Mouse (Mus musculus) hindbrain, embryonic 10.5 days (tissue): Measurements from ENCODE around the gene Strbp. TPM values are rescaled to one million over a fixed set of nuclear protein-coding genes. Genes with fewer than 3 reads are reported as not detected.

Experiments used
- DNase-seq: peaks from one replicate; pipeline ENCODE4 v3.0.0-alpha.2; 2017; ENCODE audit warnings: low spot score
- H3K27ac ChIP-seq: fragments of 300-500 bp; sonication (generic); 2 replicates; pipeline ENCODE4 v1.5.1; 2016; ENCODE audit warnings: mild to moderate bottlenecking, moderate library complexity
- H3K27me3 ChIP-seq: fragments of 300-500 bp; sonication (generic); 2 replicates; pipeline ENCODE4 v1.6.1; 2016; ENCODE audit warnings: mild to moderate bottlenecking; ENCODE audit not compliant: poor library complexity, insufficient read depth, severe bottlenecking
- H3K36me3 ChIP-seq: fragments of 300-500 bp; sonication (generic); 2 replicates; pipeline ENCODE4 v1.6.1; 2016; ENCODE audit warnings: mild to moderate bottlenecking, moderate library complexity
- H3K4me1 ChIP-seq: fragments of 300-500 bp; sonication (generic); replicated peaks from 2 replicates; pipeline ENCODE4 v1.6.1; 2016; ENCODE audit warnings: mild to moderate bottlenecking
- H3K4me3 ChIP-seq: fragments of 300-500 bp; sonication (generic); 2 replicates; pipeline ENCODE4 v1.5.1; 2016; ENCODE audit warnings: mild to moderate bottlenecking, moderate library complexity
- H3K9me3 ChIP-seq: fragments of 300-500 bp; sonication (generic); 2 replicates; pipeline ENCODE4 v1.6.1; 2016; ENCODE audit warnings: mild to moderate bottlenecking, moderate library complexity
- WGBS: fragments of 180-500 bp; shearing (Covaris S2); methylation state at CpG from one replicate; pipeline ENCODE4 v1.1.7; 2016; 5-methylcytosine and 5-hydroxymethylcytosine counted together
- polyA plus RNA-seq: library from polyadenylated mRNA; unstranded; fragments of >200 nt; fragmentation: Nextera tagmentation; extraction: Ambion mirVana; gene quantifications from 2 replicates; pipeline ENCODE4 v1.2.1, GENCODE M21; 2016

Strbp gene
- polyA plus RNA-seq, 1 experiment from 2014 or later, result 54.9 TPM

DNA sequence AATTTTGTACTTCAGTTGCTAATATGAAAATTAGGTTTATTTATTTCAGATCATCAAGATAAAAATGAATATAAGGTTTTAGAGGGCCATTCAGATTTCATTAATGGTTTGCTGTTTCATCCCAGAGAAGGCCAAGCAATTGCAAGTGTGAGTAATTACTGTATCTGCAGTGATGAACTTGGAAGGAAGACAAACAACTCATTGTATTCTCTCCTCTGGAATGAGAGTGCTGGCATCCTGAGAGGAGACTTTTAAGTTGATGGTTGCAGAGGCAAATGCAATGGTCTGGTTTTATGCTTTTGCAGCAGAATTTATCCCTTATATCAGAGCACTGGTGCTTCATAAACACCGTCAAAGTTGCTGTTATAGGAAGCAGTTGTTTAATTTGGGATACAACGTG lies 214.7 kb downstream of the Strbp start:
- H3K9me3 ChIP-seq, result no peaks in the 10 kb centered on the region
- H3K27ac ChIP-seq, result no peak overlapping the region
- H3K4me3 ChIP-seq, result no peak overlapping the region
- DNase-seq, result no peak
- H3K4me1 ChIP-seq, result no peaks in the 10 kb centered on the region
- peaks cover 95% of the 10 kb centered on the region for H3K36me3 ChIP-seq
- 98% methylated on average over 2 of the region's 2 CpGs for WGBS
- no peaks in the 10 kb centered on the region for H3K27me3 ChIP-seq

DNA sequence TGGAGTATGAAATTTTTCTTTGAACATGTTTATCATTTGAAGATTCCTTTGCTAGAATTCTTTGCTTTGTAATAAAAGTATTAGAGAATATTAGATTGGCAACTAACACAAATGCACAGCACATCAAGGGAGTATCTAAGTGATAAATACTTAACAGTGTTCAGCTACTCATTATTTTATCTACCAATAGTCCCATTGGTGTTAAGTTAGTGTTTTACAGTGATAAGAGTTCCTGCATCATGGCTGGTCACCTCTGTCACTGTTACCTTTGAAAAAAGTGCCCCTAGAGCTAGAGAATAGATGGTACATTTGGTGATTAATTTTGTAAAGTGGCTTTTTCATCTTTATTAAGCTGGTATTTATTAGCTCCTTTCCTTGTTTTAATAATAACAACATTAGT lies 217.3 kb downstream of the Strbp start:
- Histone ChIP-seq H3K4me3 (no peak overlapping the region), H3K27me3 (no peaks in the 10 kb centered on the region), H3K4me1 (no peaks in the 10 kb centered on the region), H3K9me3 (no peaks in the 10 kb centered on the region), H3K27ac (no peak overlapping the region), H3K36me3 (peaks cover 92% of the 10 kb centered on the region)
- DNase-seq, result no peak

DNA sequence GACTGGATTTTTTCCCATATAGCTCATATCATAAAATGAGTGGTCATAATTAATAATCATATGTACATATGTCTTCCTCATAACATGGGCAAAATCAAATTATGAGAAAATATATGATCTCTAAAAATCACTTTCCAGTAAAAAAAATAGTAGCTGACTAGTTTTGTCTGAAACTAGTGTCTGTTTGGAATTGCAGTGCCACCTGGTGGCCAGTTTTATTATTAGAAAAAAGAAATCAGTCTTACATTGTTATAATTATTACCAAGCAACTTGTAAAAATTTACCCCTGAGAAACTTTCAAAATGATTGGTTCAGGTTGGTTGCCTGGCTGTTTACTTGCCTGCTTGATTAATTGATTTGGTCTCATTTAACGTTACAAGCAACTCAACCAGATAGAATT lies 218.3 kb downstream of the Strbp start:
- H3K4me1 ChIP-seq, result no peaks in the 10 kb centered on the region

DNA sequence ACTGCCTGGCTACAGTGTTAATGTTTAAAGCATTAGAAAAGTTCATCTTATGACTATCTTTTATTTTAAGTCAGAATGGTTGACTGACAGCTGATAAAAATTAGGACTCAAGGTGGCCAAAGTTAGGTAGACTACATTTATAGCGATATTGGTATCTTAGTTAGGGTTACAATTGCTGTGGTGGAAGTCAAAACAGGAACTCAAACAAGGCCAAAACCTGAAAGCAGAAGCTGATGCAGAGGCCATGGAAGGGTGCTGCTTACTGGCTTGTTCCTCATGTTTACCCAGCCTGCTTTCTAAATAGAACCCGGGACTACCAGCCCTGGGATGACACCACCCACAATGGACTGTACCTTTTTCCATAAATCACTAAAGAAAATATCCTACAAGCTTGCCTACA lies 219.5 kb downstream of the Strbp start:
- WGBS, result 93% methylated on average over 2 of the region's 2 CpGs
- H3K4me1 ChIP-seq, result no peaks in the 10 kb centered on the region
- no peak for DNase-seq
- H3K4me3 ChIP-seq, result no peak overlapping the region
- no peaks in the 10 kb centered on the region for H3K27me3 ChIP-seq
- H3K27ac ChIP-seq, result no peak overlapping the region
- no peaks in the 10 kb centered on the region for H3K9me3 ChIP-seq
- peaks cover 85% of the 10 kb centered on the region for H3K36me3 ChIP-seq

More for the DNA sequence above, 218.3 kb downstream of the Strbp start:
- Histone ChIP-seq H3K4me3 (no peak overlapping the region), H3K36me3 (peaks cover 88% of the 10 kb centered on the region), H3K27ac (no peak overlapping the region), H3K9me3 (no peaks in the 10 kb centered on the region), H3K27me3 (no peaks in the 10 kb centered on the region)
- DNase-seq, result no peak
- WGBS, result 87% methylated on average over 1 of the region's 1 CpGs

DNA sequence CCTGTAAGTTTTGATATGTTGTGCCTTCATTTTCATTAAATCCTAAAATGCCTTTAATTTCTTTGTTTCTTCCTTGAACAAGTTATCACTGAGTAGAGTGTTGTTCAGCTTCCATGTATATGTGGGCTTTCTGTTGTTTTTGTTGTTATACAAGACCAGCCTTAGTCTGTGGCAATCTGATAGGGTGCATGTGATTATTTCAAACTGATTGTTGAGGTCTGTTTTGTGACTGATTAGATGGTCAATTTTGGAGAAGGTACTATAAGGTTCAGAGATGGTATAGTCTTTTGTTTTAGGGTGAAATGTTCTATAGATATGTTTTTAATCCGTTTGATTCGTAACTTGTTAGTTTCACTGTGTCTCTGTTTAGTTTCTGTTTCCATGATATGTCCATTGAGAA lies 223.6 kb downstream of the Strbp start:
- peaks cover 89% of the 10 kb centered on the region for H3K36me3 ChIP-seq

DNA sequence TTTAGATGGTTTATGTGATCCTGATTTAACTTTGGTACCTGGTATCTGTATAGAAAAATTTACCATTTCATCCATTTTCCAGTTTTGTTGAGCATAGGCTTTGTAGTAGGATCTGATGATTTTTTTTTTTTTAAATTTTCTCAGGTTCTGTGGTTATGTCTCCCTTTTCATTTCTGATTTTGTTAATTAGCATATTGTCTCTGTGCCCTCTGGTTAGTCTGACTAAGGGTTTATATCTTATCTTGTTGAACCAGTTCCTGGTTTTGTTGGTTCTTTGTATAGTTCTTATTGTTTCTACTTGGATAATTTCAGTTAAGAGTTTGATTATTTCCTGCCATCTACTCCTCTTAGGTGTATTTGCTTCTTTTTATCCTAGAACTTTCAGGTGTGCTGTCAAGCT lies 224.1 kb downstream of the Strbp start:
- Histone ChIP-seq H3K4me3 (no peak overlapping the region), H3K9me3 (no peaks in the 10 kb centered on the region), H3K27ac (no peak overlapping the region), H3K4me1 (no peaks in the 10 kb centered on the region), H3K27me3 (no peaks in the 10 kb centered on the region), H3K36me3 (peaks cover 88% of the 10 kb centered on the region)
- DNase-seq, result no peak

More for the DNA sequence above, 223.6 kb downstream of the Strbp start:
- H3K9me3 ChIP-seq, result no peaks in the 10 kb centered on the region
- WGBS, result 96% methylated on average over 2 of the region's 2 CpGs
- no peaks in the 10 kb centered on the region for H3K4me1 ChIP-seq
- no peak overlapping the region for H3K4me3 ChIP-seq
- no peak for DNase-seq
- H3K27me3 ChIP-seq, result no peaks in the 10 kb centered on the region
- H3K27ac ChIP-seq, result no peak overlapping the region

DNA sequence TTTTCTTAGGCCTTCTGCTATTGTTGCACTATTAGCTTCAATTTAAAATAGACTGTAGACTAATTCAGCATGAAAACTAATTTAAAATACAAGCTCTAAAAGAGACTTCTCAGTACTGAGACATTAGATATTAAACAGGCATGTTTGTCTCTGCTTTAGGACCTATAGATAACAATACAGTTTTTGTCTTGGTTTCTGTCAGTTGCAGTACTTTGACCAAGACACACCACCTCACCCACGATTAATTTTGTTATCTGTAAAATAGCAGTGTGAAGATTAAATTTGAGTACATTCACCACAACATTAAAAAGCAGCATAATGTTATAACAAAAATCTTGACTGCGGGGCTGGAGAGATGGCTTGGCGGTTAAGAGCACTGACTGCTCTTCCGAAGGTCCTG lies 237.4 kb downstream of the Strbp start:
- Histone ChIP-seq H3K36me3 (peaks cover 33% of the 10 kb centered on the region), H3K27me3 (no peaks in the 10 kb centered on the region), H3K9me3 (no peaks in the 10 kb centered on the region), H3K27ac (no peak overlapping the region), H3K4me1 (no peaks in the 10 kb centered on the region), H3K4me3 (no peak overlapping the region)
- DNase-seq, result no peak
- WGBS, result 95% methylated on average over 4 of the region's 4 CpGs

DNA sequence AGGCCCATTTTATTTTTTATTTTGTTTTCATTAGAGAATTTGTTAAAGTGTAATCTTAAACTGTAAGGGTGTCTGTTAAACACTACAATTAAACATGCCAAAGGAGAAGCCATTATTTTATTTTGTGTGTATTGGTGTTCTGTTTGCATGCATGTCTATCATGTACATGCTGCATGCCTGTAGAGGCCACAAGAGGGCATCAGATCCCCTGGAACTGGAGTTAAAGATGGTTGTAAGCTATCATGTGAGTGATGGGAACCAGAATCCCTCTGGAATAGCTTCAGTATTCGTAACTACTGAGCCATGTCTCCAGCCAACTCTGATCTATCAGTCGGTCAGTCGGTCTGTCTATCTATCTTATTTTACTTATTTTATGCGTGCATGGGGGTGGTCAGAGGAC lies 243.0 kb downstream of the Strbp start:
- no peaks in the 10 kb centered on the region for H3K4me1 ChIP-seq
- H3K36me3 ChIP-seq, result peaks cover 19% of the 10 kb centered on the region; the same call in 1 of the 2 replicates
- DNase-seq, result no peak
- no peak overlapping the region for H3K4me3 ChIP-seq
- WGBS, result 98% methylated on average over 4 of the region's 4 CpGs
- H3K27me3 ChIP-seq, result no peaks in the 10 kb centered on the region
- H3K27ac ChIP-seq, result no peak overlapping the region
- no peaks in the 10 kb centered on the region for H3K9me3 ChIP-seq

DNA sequence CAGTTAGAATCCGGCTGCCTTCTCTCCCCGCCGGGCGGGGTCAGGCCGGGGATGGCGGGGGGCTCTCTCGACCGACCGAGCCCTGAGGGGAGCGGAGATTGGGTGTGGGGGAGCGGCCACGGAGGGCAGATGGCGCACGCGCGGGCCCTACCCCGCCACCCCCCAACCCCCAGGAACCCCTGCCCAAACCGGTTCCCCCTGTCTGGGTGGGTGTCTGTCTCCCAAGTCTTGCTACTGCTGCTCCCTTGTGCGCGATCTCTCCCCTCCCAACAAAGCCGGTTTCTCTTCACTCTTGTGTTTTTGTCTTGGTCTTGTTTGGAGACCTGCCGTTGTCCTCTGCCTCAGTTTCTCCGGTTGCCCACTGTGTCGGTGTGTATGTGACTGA lies 251.3 kb downstream of the Strbp start:
- no peaks in the 10 kb centered on the region for H3K9me3 ChIP-seq
- no peaks in the 10 kb centered on the region for H3K27me3 ChIP-seq
- H3K36me3 ChIP-seq, result peaks cover 5% of the 10 kb centered on the region; the same call in 1 of the 2 replicates
- peak overlapping the region; percentile 98 for H3K4me3 ChIP-seq
- peak overlapping the region; percentile 96 for H3K27ac ChIP-seq
- no peak for DNase-seq
- peaks cover 18% of the 10 kb centered on the region for H3K4me1 ChIP-seq
- under 1% methylated on average over 24 of the region's 24 CpGs for WGBS

DNA sequence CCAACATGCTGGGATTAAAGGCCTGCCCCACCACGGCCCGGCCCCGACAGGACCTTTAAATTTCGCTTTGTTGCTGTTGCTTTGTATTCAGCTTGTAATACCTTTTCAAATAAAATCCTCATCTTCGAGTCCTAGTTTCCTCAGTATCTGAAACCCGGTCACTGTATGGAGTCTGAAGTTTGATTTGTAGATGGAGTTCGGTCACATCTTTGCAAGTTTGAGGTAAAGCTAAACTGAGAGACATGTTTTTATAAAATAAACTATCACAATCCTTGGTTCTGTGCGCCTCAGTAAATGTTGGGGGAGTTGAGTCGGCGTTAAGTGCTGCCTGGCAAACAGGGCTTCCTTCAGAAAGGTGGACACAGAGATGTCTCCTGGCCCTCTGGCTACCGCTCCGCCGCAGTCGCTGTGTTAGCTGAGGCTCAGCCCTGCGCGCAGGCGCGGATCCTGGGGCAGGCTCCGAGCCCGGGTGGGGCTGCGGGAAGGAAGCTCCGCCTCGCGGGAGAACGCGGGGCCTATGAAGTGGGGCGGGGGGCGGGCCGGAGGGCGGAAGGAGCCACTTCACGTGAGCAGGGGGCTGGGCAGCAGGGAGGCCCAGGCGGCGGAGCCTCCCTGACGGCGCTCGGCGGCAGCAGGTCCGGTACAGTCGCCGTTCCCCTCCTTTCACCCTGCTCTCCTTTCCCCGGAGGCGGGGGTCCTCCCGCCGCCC lies 251.8 kb downstream of the Strbp start:
- 9% methylated on average over 44 of the region's 44 CpGs for WGBS
- peaks cover 6% of the 10 kb centered on the region; the same call in 1 of the 2 replicates for H3K36me3 ChIP-seq
- peak overlapping the region; percentile 96 for H3K27ac ChIP-seq
- no peaks in the 10 kb centered on the region for H3K9me3 ChIP-seq
- H3K27me3 ChIP-seq, result no peaks in the 10 kb centered on the region
- H3K4me1 ChIP-seq, result peaks cover 18% of the 10 kb centered on the region
- peak overlapping the region; percentile 98 for H3K4me3 ChIP-seq
- DNase-seq, result peak; percentile 95

DNA sequence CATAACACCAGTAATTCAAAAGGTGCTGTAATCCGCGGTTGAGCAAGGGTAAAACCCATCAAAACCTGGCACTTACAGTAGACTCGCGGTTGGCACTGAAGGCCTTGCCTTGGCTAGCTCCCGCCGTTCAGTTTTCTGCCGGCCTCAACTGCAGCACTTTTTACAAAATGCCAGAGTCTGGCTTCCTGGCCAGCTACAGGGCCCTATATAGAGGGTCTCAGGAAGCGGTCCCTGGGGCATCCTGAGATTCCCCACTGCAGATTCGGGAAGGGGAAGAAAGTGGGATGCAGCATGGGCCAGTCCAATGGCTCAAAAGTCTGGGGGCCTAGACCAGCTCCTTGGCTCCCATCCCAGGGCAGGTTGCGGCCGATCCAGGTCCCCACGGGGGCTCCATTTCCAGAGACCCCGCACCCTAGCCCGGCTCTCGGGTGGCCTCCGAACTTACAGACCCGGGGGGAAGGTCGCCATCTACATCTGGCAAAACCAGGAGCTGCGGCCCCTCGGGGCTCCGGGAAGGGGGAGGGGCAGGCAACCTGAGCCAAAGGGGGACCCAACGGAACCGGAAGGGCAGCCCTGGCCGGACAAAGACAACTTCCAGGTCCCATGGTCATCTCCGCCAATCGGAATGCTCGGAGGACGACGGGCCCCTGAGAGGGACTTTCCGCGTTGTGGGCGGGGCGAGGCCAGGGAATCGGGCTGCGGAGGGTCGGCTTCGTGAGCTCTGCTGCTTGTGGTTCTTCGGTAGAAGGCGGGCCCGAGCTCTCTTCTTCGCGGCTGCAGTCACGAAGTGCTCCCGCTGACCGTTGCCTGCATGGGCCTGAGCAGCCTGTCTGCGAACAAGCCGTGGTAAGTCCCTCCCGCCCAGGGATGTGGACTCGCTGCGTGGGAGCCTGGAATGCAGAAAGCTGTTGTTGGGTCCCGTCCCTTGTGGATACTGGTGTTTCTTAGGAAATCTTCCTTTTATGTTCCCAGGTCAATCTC lies 260.8 kb downstream of the Strbp start, which contains the start of the genes Zbtb26, Zbtb6 and Rabgap1:
Gene Zbtb26, minus strand, starts transcription at position 525 of the 981 bp plus-strand sequence.
Gene Zbtb6, minus strand, starts transcription at position 561 of the 981 bp plus-strand sequence.
Gene Rabgap1, plus strand, starts transcription at position 669 of the 981 bp plus-strand sequence.
- H3K27ac ChIP-seq, result peak within 1 kb of the TSS; percentile 97
- no peaks in the 10 kb centered on the region for H3K27me3 ChIP-seq
- H3K36me3 ChIP-seq, result peaks cover 6% of the 10 kb centered on the region; the same call in 1 of the 2 replicates
- WGBS, result under 1% methylated on average over 51 of the region's 51 CpGs
- DNase-seq, result peak; percentile 97
- H3K9me3 ChIP-seq, result no peaks in the 10 kb centered on the region
- H3K4me1 ChIP-seq, result peaks cover 32% of the 10 kb centered on the region
- H3K4me3 ChIP-seq, result peak within 1 kb of the TSS; percentile 92
